Mouse (Mus musculus) urinary bladder, postnatal 10 days (tissue): ENCODE measurements around the gene Ndufa10.

Experiments
- DNase-seq: peaks from one replicate; pipeline ENCODE4 v3.0.0; 2022; ENCODE audit warnings: low spot score

Ndufa10 gene

GRCm38 (mm10) chr1:92431420-92431819, 42.2 kb downstream of the Ndufa10 start:
- DNase-seq, result no peak

GRCm38 (mm10) chr1:92430991-92431390, 42.7 kb downstream of the Ndufa10 start:
- no peak for DNase-seq

GRCm38 (mm10) chr1:92424714-92425113, 48.9 kb downstream of the Ndufa10 start:
- DNase-seq, result no peak

- no peak for DNase-seq
These were observed 68.5 kb downstream of the Ndufa10 start for GRCm38 (mm10) chr1:92405131-92405530.

GRCm38 (mm10) chr1:92400556-92400955, 73.1 kb downstream of the Ndufa10 start:
- no peak for DNase-seq

- no peak for DNase-seq
These were observed 75.1 kb downstream of the Ndufa10 start for GRCm38 (mm10) chr1:92398601-92399000.

- no peak for DNase-seq
These were observed 76.1 kb downstream of the Ndufa10 start for GRCm38 (mm10) chr1:92397511-92398051.

GRCm38 (mm10) chr1:92394279-92394678, 79.4 kb downstream of the Ndufa10 start:
- DNase-seq, result no peak

- DNase-seq, result no peak
These were observed 80.5 kb downstream of the Ndufa10 start for GRCm38 (mm10) chr1:92393166-92393565.
